Mouse (Mus musculus): Measurements from ENCODE around the gene Hist1h4a. TPM values are rescaled to one million over a fixed set of nuclear protein-coding genes. Genes with fewer than 3 reads are reported as not detected.

Gene Hist1h4a
- polyA plus RNA-seq, 1 experiment from 2014 or later = 0.95 TPM

Small RNA genes within 50 kb of the gene (microRNA-seq; reads per million reads assigned to microRNA genes)
- not detected for gene Gm44314 (ENCODE audit: insufficient number of aligned reads)
- gene Gm44484 (ENCODE audit: insufficient number of aligned reads) = not detected

Other genes starting within 250 kb of the Hist1h4a start
- 2.0 and 4.9 TPM in 2 replicates for gene Hist1h4h, start 230.2 kb downstream of the Hist1h4a start, polyA plus RNA-seq (2014; fragmentation: Nextera tagmentation; extraction: Ambion mirVana)
- gene Hist1h2af, start 227.3 kb downstream of the Hist1h4a start, polyA plus RNA-seq (2014; fragmentation: Nextera tagmentation; extraction: Ambion mirVana) = 7.7 and 9.3 TPM in 2 replicates
- gene Hist1h3g, start 225.8 kb downstream of the Hist1h4a start, polyA plus RNA-seq (2014; fragmentation: Nextera tagmentation; extraction: Ambion mirVana) = 5.2 and 5.7 TPM in 2 replicates
- gene Hist1h2bh, start 217.8 kb downstream of the Hist1h4a start, polyA plus RNA-seq (2014; fragmentation: Nextera tagmentation; extraction: Ambion mirVana) = 0.85 and 1.2 TPM in 2 replicates
- gene Hist1h3f, start 217.2 kb downstream of the Hist1h4a start, polyA plus RNA-seq (2014; fragmentation: Nextera tagmentation; extraction: Ambion mirVana) = 0.92 and 1.4 TPM in 2 replicates
- gene Hist1h4f, start 209.6 kb downstream of the Hist1h4a start, polyA plus RNA-seq (2014; fragmentation: Nextera tagmentation; extraction: Ambion mirVana) = 1.2 and 1.3 TPM in 2 replicates
- gene Hist1h1d, start 208.0 kb downstream of the Hist1h4a start, polyA plus RNA-seq (2014; fragmentation: Nextera tagmentation; extraction: Ambion mirVana) = 0.87 and 0.92 TPM in 2 replicates
- 6.7 and 10.4 TPM in 2 replicates for gene Hist1h3e, start 198.9 kb downstream of the Hist1h4a start, polyA plus RNA-seq (2014; fragmentation: Nextera tagmentation; extraction: Ambion mirVana)
- gene Hist1h2ae, start 190.0 kb downstream of the Hist1h4a start, polyA plus RNA-seq (2014; fragmentation: Nextera tagmentation; extraction: Ambion mirVana) = 96.4 and 102 TPM in 2 replicates
- 7.4 and 10.0 TPM in 2 replicates for gene Hist1h2bg, start 189.8 kb downstream of the Hist1h4a start, polyA plus RNA-seq (2014; fragmentation: Nextera tagmentation; extraction: Ambion mirVana)
- 4.5 and 5.9 TPM in 2 replicates for gene Hist1h2bf, start 187.0 kb downstream of the Hist1h4a start, polyA plus RNA-seq (2014; fragmentation: Nextera tagmentation; extraction: Ambion mirVana)
- 2.5 and 3.0 TPM in 2 replicates for gene Hist1h2ad, start 186.8 kb downstream of the Hist1h4a start, polyA plus RNA-seq (2014; fragmentation: Nextera tagmentation; extraction: Ambion mirVana)
- 11.9 and 13.9 TPM in 2 replicates for gene Hist1h3d, start 185.5 kb downstream of the Hist1h4a start, polyA plus RNA-seq (2014; fragmentation: Nextera tagmentation; extraction: Ambion mirVana)
- 132 and 133 TPM in 2 replicates for gene Hist1h4d, start 179.6 kb downstream of the Hist1h4a start, polyA plus RNA-seq (2014; fragmentation: Nextera tagmentation; extraction: Ambion mirVana)
- gene Hist1h2be, start 140.1 kb downstream of the Hist1h4a start, polyA plus RNA-seq (2014; fragmentation: Nextera tagmentation; extraction: Ambion mirVana) = 4.0 and 4.6 TPM in 2 replicates
- gene Hist1h1e, start 138.7 kb downstream of the Hist1h4a start, polyA plus RNA-seq (2014; fragmentation: Nextera tagmentation; extraction: Ambion mirVana) = 27.3 and 27.7 TPM in 2 replicates
- gene Hist1h2ac, start 77.3 kb downstream of the Hist1h4a start, polyA plus RNA-seq (2014; fragmentation: Nextera tagmentation; extraction: Ambion mirVana) = 1.1 and 1.2 TPM in 2 replicates
- gene Hist1h2bc, start 77.0 kb downstream of the Hist1h4a start, polyA plus RNA-seq (2014; fragmentation: Nextera tagmentation; extraction: Ambion mirVana) = 23.4 and 25.3 TPM in 2 replicates
- 0.51 TPM in 1 of 2 replicates, not detected in the other for gene Hist1h1t, start 65.4 kb downstream of the Hist1h4a start, polyA plus RNA-seq (2014; fragmentation: Nextera tagmentation; extraction: Ambion mirVana)
- gene Hist1h4c, start 62.8 kb downstream of the Hist1h4a start, polyA plus RNA-seq (2014; fragmentation: Nextera tagmentation; extraction: Ambion mirVana) = 6.0 and 6.8 TPM in 2 replicates
- 2.2 TPM in 2 replicates for gene Hfe, start 50.4 kb downstream of the Hist1h4a start, polyA plus RNA-seq (2014; fragmentation: Nextera tagmentation; extraction: Ambion mirVana)
- gene Hist1h1c, start 22.4 kb downstream of the Hist1h4a start, polyA plus RNA-seq (2014; fragmentation: Nextera tagmentation; extraction: Ambion mirVana) = 14.5 and 15.2 TPM in 2 replicates
- 8.7 and 10.6 TPM in 2 replicates for gene Hist1h3c, start 15.6 kb downstream of the Hist1h4a start, polyA plus RNA-seq (2014; fragmentation: Nextera tagmentation; extraction: Ambion mirVana)
- 2.6 and 3.4 TPM in 2 replicates for gene Hist1h2bb, start 14.5 kb downstream of the Hist1h4a start, polyA plus RNA-seq (2014; fragmentation: Nextera tagmentation; extraction: Ambion mirVana)
- gene Hist1h2ab, start 10.1 kb downstream of the Hist1h4a start, polyA plus RNA-seq (2014; fragmentation: Nextera tagmentation; extraction: Ambion mirVana) = 59.7 and 63.1 TPM in 2 replicates
- 11.7 and 15.4 TPM in 2 replicates for gene Hist1h3b, start 9.0 kb downstream of the Hist1h4a start, polyA plus RNA-seq (2014; fragmentation: Nextera tagmentation; extraction: Ambion mirVana)
- 4.7 and 5.9 TPM in 2 replicates for gene Hist1h4b, start 4.2 kb downstream of the Hist1h4a start, polyA plus RNA-seq (2014; fragmentation: Nextera tagmentation; extraction: Ambion mirVana)
- gene Hist1h3a, start 1.2 kb upstream of the Hist1h4a start, polyA plus RNA-seq (2014; fragmentation: Nextera tagmentation; extraction: Ambion mirVana) = 2.9 and 5.4 TPM in 2 replicates
- gene Hist1h1a, start 2.4 kb upstream of the Hist1h4a start, polyA plus RNA-seq (2014; fragmentation: Nextera tagmentation; extraction: Ambion mirVana) = 2.7 and 4.0 TPM in 2 replicates
- 0.13 TPM in 1 of 2 replicates, not detected in the other for gene Trim38, start 8.7 kb upstream of the Hist1h4a start, polyA plus RNA-seq (2014; fragmentation: Nextera tagmentation; extraction: Ambion mirVana)
- gene Slc17a2, start 45.8 kb upstream of the Hist1h4a start, polyA plus RNA-seq (2014; fragmentation: Nextera tagmentation; extraction: Ambion mirVana) = not detected in 2 replicates
- gene Slc17a3, start 78.2 kb upstream of the Hist1h4a start, polyA plus RNA-seq (2014; fragmentation: Nextera tagmentation; extraction: Ambion mirVana) = not detected in 2 replicates
- not detected in 2 replicates for gene Slc17a1, start 106.5 kb upstream of the Hist1h4a start, polyA plus RNA-seq (2014; fragmentation: Nextera tagmentation; extraction: Ambion mirVana)
- not detected in 2 replicates for gene Slc17a4, start 153.8 kb upstream of the Hist1h4a start, polyA plus RNA-seq (2014; fragmentation: Nextera tagmentation; extraction: Ambion mirVana)
- gene Hist1h2ba, start 172.9 kb upstream of the Hist1h4a start, polyA plus RNA-seq (2014; fragmentation: Nextera tagmentation; extraction: Ambion mirVana) = not detected in 2 replicates
- not detected in 2 replicates for gene Hist1h2aa, start 173.2 kb upstream of the Hist1h4a start, polyA plus RNA-seq (2014; fragmentation: Nextera tagmentation; extraction: Ambion mirVana)
- 0.57 and 0.73 TPM in 2 replicates for gene Scgn, start 230.0 kb upstream of the Hist1h4a start, polyA plus RNA-seq (2014; fragmentation: Nextera tagmentation; extraction: Ambion mirVana)